Mouse (Mus musculus): Measurements from ENCODE around the gene Ctnnd2. TPM values are rescaled to one million over a fixed set of nuclear protein-coding genes. Genes with fewer than 3 reads are reported as not detected.

Gene Ctnnd2
- polyA plus RNA-seq, 1 experiment from 2014 or later, result 4.3 TPM

- Histone ChIP-seq H3K4me3 (ENCODE audit: low read depth, low read length) (no peak overlapping the region), H3K4me1 (ENCODE audit: insufficient read depth, low read depth, low read length) (no peaks in the 10 kb centered on the region), H3K27ac (ENCODE audit: low read length) (no peak overlapping the region), H3K27me3 (replicated peaks; ENCODE audit: insufficient read depth, low read length) (no peaks in the 10 kb centered on the region), H3K9ac (replicated peaks; ENCODE audit: low read depth) (no peak overlapping the region), H3K4me2 (replicated peaks; ENCODE audit: low read depth, low read length) (no peak overlapping the region), H3K36me3 (ENCODE audit: insufficient read depth, low read length) (no peaks in the 10 kb centered on the region), H3K9me3 (ENCODE audit: low read length) (no peaks in the 10 kb centered on the region)
- DNase-seq (ENCODE audit: low spot score) (no peak), ATAC-seq (peak; percentile 38; the same call in 1 of the 2 replicates)
- TF ChIP-seq EP300 (IDR thresholded peaks at IDR 0.05), result no peak
- TF ChIP-seq CTCF (IDR thresholded peaks at IDR 0.05), result no peak
- 55% methylated on average over 4 of the region's 4 CpGs for WGBS
Measured at GRCm38 (mm10) chr15:30681939-30682338, 509.5 kb downstream of the Ctnnd2 start.

- Histone ChIP-seq H3K4me1 (ENCODE audit: insufficient read depth, low read depth, low read length) (no peaks in the 10 kb centered on the region), H3K27ac (ENCODE audit: low read length) (no peak overlapping the region), H3K4me3 (ENCODE audit: low read depth, low read length) (no peak overlapping the region), H3K36me3 (ENCODE audit: insufficient read depth, low read length) (no peaks in the 10 kb centered on the region), H3K27me3 (replicated peaks; ENCODE audit: insufficient read depth, low read length) (no peaks in the 10 kb centered on the region), H3K9ac (replicated peaks; ENCODE audit: low read depth) (no peak overlapping the region), H3K9me3 (ENCODE audit: low read length) (no peaks in the 10 kb centered on the region), H3K4me2 (replicated peaks; ENCODE audit: low read depth, low read length) (no peak overlapping the region)
- 76% methylated on average over 14 of the region's 14 CpGs for WGBS
- no peak for TF ChIP-seq CTCF (IDR thresholded peaks at IDR 0.05)
- no peak for TF ChIP-seq EP300 (IDR thresholded peaks at IDR 0.05)
- DNase-seq (ENCODE audit: low spot score), result no peak
- no peak for ATAC-seq
Measured at GRCm38 (mm10) chr15:30682360-30683119, 510.1 kb downstream of the Ctnnd2 start.

GRCm38 (mm10) chr15:30686206-30687101, 514.1 kb downstream of the Ctnnd2 start:
- DNase-seq (ENCODE audit: low spot score), result peak; percentile 44
- Histone ChIP-seq H3K4me3 (ENCODE audit: low read depth, low read length) (no peak overlapping the region), H3K36me3 (ENCODE audit: insufficient read depth, low read length) (no peaks in the 10 kb centered on the region), H3K27ac (ENCODE audit: low read length) (no peak overlapping the region), H3K9me3 (ENCODE audit: low read length) (no peaks in the 10 kb centered on the region), H3K9ac (replicated peaks; ENCODE audit: low read depth) (no peak overlapping the region), H3K4me1 (ENCODE audit: insufficient read depth, low read depth, low read length) (no peaks in the 10 kb centered on the region), H3K4me2 (replicated peaks; ENCODE audit: low read depth, low read length) (0 out of 2 replicates have a peak overlapping the region, but pooled peaks have one; percentile 9), H3K27me3 (replicated peaks; ENCODE audit: insufficient read depth, low read length) (no peaks in the 10 kb centered on the region)
- peak; percentile 70 for ATAC-seq
- TF ChIP-seq EP300 (IDR thresholded peaks at IDR 0.05), result no peak
- no peak for TF ChIP-seq CTCF (IDR thresholded peaks at IDR 0.05)
- WGBS, result 36% methylated on average over 4 of the region's 4 CpGs

GRCm38 (mm10) chr15:30693754-30694205, 521.4 kb downstream of the Ctnnd2 start:
- no peak overlapping the region for H3K27ac ChIP-seq (ENCODE audit: low read length)
- peak; percentile 10 for DNase-seq (ENCODE audit: low spot score)
- no peak overlapping the region for H3K4me2 ChIP-seq (replicated peaks; ENCODE audit: low read depth, low read length)
- 55% methylated on average over 6 of the region's 6 CpGs for WGBS
- no peak overlapping the region for H3K9ac ChIP-seq (replicated peaks; ENCODE audit: low read depth)
- no peaks in the 10 kb centered on the region for H3K4me1 ChIP-seq (ENCODE audit: insufficient read depth, low read depth, low read length)
- ATAC-seq, result no peak; the same call in 1 of the 2 replicates
- H3K36me3 ChIP-seq (ENCODE audit: insufficient read depth, low read length), result no peaks in the 10 kb centered on the region
- TF ChIP-seq EP300 (IDR thresholded peaks at IDR 0.05) (no peak), CTCF (IDR thresholded peaks at IDR 0.05) (no peak)
- H3K4me3 ChIP-seq (ENCODE audit: low read depth, low read length), result no peak overlapping the region
- no peaks in the 10 kb centered on the region for H3K9me3 ChIP-seq (ENCODE audit: low read length)
- H3K27me3 ChIP-seq (replicated peaks; ENCODE audit: insufficient read depth, low read length), result no peaks in the 10 kb centered on the region

GRCm38 (mm10) chr15:30694286-30694685, 521.9 kb downstream of the Ctnnd2 start:
- no peaks in the 10 kb centered on the region for H3K27me3 ChIP-seq (replicated peaks; ENCODE audit: insufficient read depth, low read length)
- no peaks in the 10 kb centered on the region for H3K9me3 ChIP-seq (ENCODE audit: low read length)
- DNase-seq (ENCODE audit: low spot score) (no peak), ATAC-seq (no peak)
- 52% methylated on average over 1 of the region's 1 CpGs for WGBS
- no peak overlapping the region for H3K27ac ChIP-seq (ENCODE audit: low read length)
- H3K4me2 ChIP-seq (replicated peaks; ENCODE audit: low read depth, low read length), result no peak overlapping the region
- no peaks in the 10 kb centered on the region for H3K4me1 ChIP-seq (ENCODE audit: insufficient read depth, low read depth, low read length)
- no peaks in the 10 kb centered on the region for H3K36me3 ChIP-seq (ENCODE audit: insufficient read depth, low read length)
- H3K9ac ChIP-seq (replicated peaks; ENCODE audit: low read depth), result no peak overlapping the region
- H3K4me3 ChIP-seq (ENCODE audit: low read depth, low read length), result no peak overlapping the region
- TF ChIP-seq CTCF (IDR thresholded peaks at IDR 0.05) (no peak), EP300 (IDR thresholded peaks at IDR 0.05) (no peak)

- DNase-seq (ENCODE audit: low spot score), result peak; percentile 8
- Histone ChIP-seq H3K36me3 (ENCODE audit: insufficient read depth, low read length) (no peaks in the 10 kb centered on the region), H3K9ac (replicated peaks; ENCODE audit: low read depth) (no peak overlapping the region), H3K4me1 (ENCODE audit: insufficient read depth, low read depth, low read length) (no peaks in the 10 kb centered on the region), H3K4me2 (replicated peaks; ENCODE audit: low read depth, low read length) (no peak overlapping the region), H3K4me3 (ENCODE audit: low read depth, low read length) (no peak overlapping the region), H3K9me3 (ENCODE audit: low read length) (no peaks in the 10 kb centered on the region), H3K27ac (ENCODE audit: low read length) (no peak overlapping the region), H3K27me3 (replicated peaks; ENCODE audit: insufficient read depth, low read length) (no peaks in the 10 kb centered on the region)
- 65% methylated on average over 6 of the region's 6 CpGs for whole genome bisulfite sequencing
- peak; percentile 51 for ATAC-seq
- no peak for TF ChIP-seq CTCF (IDR thresholded peaks at IDR 0.05)
- TF ChIP-seq EP300 (IDR thresholded peaks at IDR 0.05), result 0 out of 2 replicates have a peak, but pooled peaks have one; percentile 24
Measured at GRCm38 (mm10) chr15:30695859-30696258, 523.5 kb downstream of the Ctnnd2 start.

Measured in lung, postnatal 0 days (tissue).